Comparison of ENCODE assay signal across 18 mouse cellular contexts in the genomic region with DNA sequence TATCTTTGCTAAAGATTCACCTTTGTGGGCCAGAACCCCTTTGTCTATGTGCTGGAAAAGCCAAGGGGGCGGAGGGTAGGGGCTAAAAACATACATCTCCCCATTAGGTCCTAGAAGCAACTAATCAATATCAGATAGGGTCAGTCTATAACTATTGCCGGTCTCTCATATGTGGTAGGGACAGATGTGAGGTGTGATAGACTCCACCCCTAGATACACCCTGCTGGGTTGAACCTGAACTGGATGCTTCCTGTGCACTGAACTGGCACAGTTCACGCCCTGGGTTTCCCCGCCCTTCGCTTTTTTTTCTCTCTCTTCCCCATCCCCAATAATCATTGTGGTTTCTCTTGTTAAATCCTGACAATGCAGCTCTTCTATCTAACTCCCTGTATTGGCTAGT.
DNase-seq lines count a peak whose midpoint lies in the region; ATAC-seq and TF ChIP-seq lines count a peak whose summit lies in the region.
"Had no signal": no experiment of that assay in that cellular context is flagged by ENCODE, and none has a peak within 500 bp of the region (broad histone marks: within the 10 kb centered on the region; RNA-seq: fewer than 3 reads in every experiment).

No protein-coding gene starts in this region.

- no peaks in the 10 kb centered on the region for H3K36me3 ChIP-seq in forebrain, embryonic 10.5 days (replicated peaks)
- no peaks in the 10 kb centered on the region for H3K36me3 ChIP-seq in forebrain, embryonic 14.5 days (ENCODE audit: control insufficient read depth, insufficient read depth, low read length)
- H3K36me3 ChIP-seq in intestine, embryonic 14.5 days (ENCODE audit: control insufficient read depth, insufficient read depth, low read length): no peaks in the 10 kb centered on the region
- no peaks in the 10 kb centered on the region for H3K36me3 ChIP-seq in intestine, postnatal 0 days (ENCODE audit: control insufficient read depth, insufficient read depth)
- no peaks in the 10 kb centered on the region for H3K36me3 ChIP-seq in G1E (replicated peaks)
- no peaks in the 10 kb centered on the region for H3K36me3 ChIP-seq in neural tube, embryonic 11.5 days (ENCODE audit: control insufficient read depth, insufficient read depth, low read length)

- no peak overlapping the region for H3K9ac ChIP-seq in forebrain, embryonic 14.5 days (ENCODE audit: low read length)
- no peak overlapping the region for H3K9ac ChIP-seq in intestine, embryonic 14.5 days (ENCODE audit: low read length)
- no peak overlapping the region for H3K9ac ChIP-seq in intestine, postnatal 0 days (ENCODE audit: low read depth, low read length)
- no peak overlapping the region for H3K9ac ChIP-seq in neural tube, embryonic 11.5 days (ENCODE audit: low read length)
- H3K9ac ChIP-seq: forebrain, postnatal 0 days had no signal

- H3K4me2 ChIP-seq in forebrain, embryonic 14.5 days (ENCODE audit: low read length): no peak overlapping the region
- H3K4me2 ChIP-seq in intestine, embryonic 14.5 days (ENCODE audit: low read length): no peak overlapping the region
- H3K4me2 ChIP-seq in intestine, postnatal 0 days (replicated peaks; ENCODE audit: low read depth): no peak overlapping the region
- H3K4me2 ChIP-seq in neural tube, embryonic 11.5 days (ENCODE audit: low read depth): no peak overlapping the region

- H3K27ac ChIP-seq in forebrain, embryonic 10.5 days: peak overlapping the region; percentile 76; the same call in 1 of the 2 replicates
- no peak overlapping the region for H3K27ac ChIP-seq in forebrain, embryonic 14.5 days (ENCODE audit: low read depth, low read length)
- peak overlapping the region; percentile 76 for H3K27ac ChIP-seq in intestine, embryonic 14.5 days (ENCODE audit: low read depth)
- H3K27ac ChIP-seq in intestine, postnatal 0 days (ENCODE audit: low read depth, low read length): no peak overlapping the region
- peak overlapping the region; percentile 54 for H3K27ac ChIP-seq in neural tube, embryonic 11.5 days (ENCODE audit: low read depth, low read length)

- no peak for ATAC-seq in forebrain, embryonic 14.5 days
- ATAC-seq in intestine, embryonic 14.5 days (replicated peaks; ENCODE audit: low FRiP score, low TSS enrichment, low read depth): no peak
- ATAC-seq in intestine, postnatal 0 days: no peak
- ATAC-seq in G1E (ENCODE audit: extremely low read depth, insufficient number of reproducible peaks, low FRiP score, poor library complexity, severe bottlenecking): peak; percentile 59
- peak; percentile 54; the same call in 1 of the 2 replicates for ATAC-seq in neural tube, embryonic 11.5 days (ENCODE audit: insufficient read depth, low FRiP score, low TSS enrichment)
- ATAC-seq: CD4-positive, CD25-positive, alpha-beta regulatory T cell, adult 4 months had no signal

- H3K27me3 ChIP-seq in forebrain, embryonic 10.5 days (ENCODE audit: poor library complexity, severe bottlenecking): no peaks in the 10 kb centered on the region
- H3K27me3 ChIP-seq in forebrain, embryonic 14.5 days (replicated peaks; ENCODE audit: control insufficient read depth, insufficient read depth, low read length): no peaks in the 10 kb centered on the region
- H3K27me3 ChIP-seq in intestine, embryonic 14.5 days (replicated peaks; ENCODE audit: control insufficient read depth, insufficient read depth, low read length): no peaks in the 10 kb centered on the region
- H3K27me3 ChIP-seq in intestine, postnatal 0 days (replicated peaks; ENCODE audit: control insufficient read depth, insufficient read depth, low read length): no peaks in the 10 kb centered on the region
- no peaks in the 10 kb centered on the region for H3K27me3 ChIP-seq in G1E (ENCODE audit: insufficient read depth, low read length)
- H3K27me3 ChIP-seq in neural tube, embryonic 11.5 days (ENCODE audit: control insufficient read depth, insufficient read depth, low read length): no peaks in the 10 kb centered on the region

- H3K4me3 ChIP-seq in forebrain, embryonic 10.5 days: no peak overlapping the region
- no peak overlapping the region for H3K4me3 ChIP-seq in forebrain, embryonic 14.5 days (ENCODE audit: low read depth, low read length)
- no peak overlapping the region for H3K4me3 ChIP-seq in intestine, embryonic 14.5 days (ENCODE audit: low read depth, low read length)
- no peak overlapping the region for H3K4me3 ChIP-seq in intestine, postnatal 0 days (ENCODE audit: low read depth, low read length)
- H3K4me3 ChIP-seq in G1E (ENCODE audit: low read depth, low read length): no peak overlapping the region
- H3K4me3 ChIP-seq in neural tube, embryonic 11.5 days (ENCODE audit: low read depth, low read length): no peak overlapping the region

- peaks cover 21% of the 10 kb centered on the region for H3K4me1 ChIP-seq in forebrain, embryonic 10.5 days
- no peaks in the 10 kb centered on the region for H3K4me1 ChIP-seq in forebrain, embryonic 14.5 days (ENCODE audit: control insufficient read depth, insufficient read depth, low read length)
- H3K4me1 ChIP-seq in intestine, embryonic 14.5 days (replicated peaks; ENCODE audit: control insufficient read depth, insufficient read depth, low read length): peaks cover 17% of the 10 kb centered on the region
- no peaks in the 10 kb centered on the region for H3K4me1 ChIP-seq in intestine, postnatal 0 days (replicated peaks; ENCODE audit: control insufficient read depth, insufficient read depth, low read length)
- H3K4me1 ChIP-seq in G1E (ENCODE audit: insufficient read depth, low read depth, low read length): no peaks in the 10 kb centered on the region
- H3K4me1 ChIP-seq in neural tube, embryonic 11.5 days (ENCODE audit: control insufficient read depth, insufficient read depth, low read length): peaks cover 2% of the 10 kb centered on the region; the same call in 1 of the 2 replicates

- WGBS in forebrain, embryonic 10.5 days: 87% methylated on average over 5 of the region's 5 CpGs
- WGBS in forebrain, embryonic 14.5 days: 89% methylated on average over 5 of the region's 5 CpGs
- WGBS in intestine, embryonic 14.5 days: 69% methylated on average over 5 of the region's 5 CpGs
- 78% methylated on average over 5 of the region's 5 CpGs for WGBS in intestine, postnatal 0 days
- WGBS in neural tube, embryonic 11.5 days: 74% methylated on average over 5 of the region's 5 CpGs

- no peak for DNase-seq in forebrain, embryonic 10.5 days (ENCODE audit: extremely low spot score, low spot score)
- no peak for DNase-seq in forebrain, embryonic 14.5 days (ENCODE audit: low spot score)
- no peak for DNase-seq in intestine, embryonic 14.5 days (ENCODE audit: low spot score)
- DNase-seq in G1E (ENCODE audit: low spot score): no peak
- no peak for DNase-seq in neural tube, embryonic 11.5 days (ENCODE audit: low spot score)
- no peak for DNase-seq in frontal cortex, postnatal 36 days (ENCODE audit: low spot score in 2 of 2)
- DNase-seq in ovary, postnatal 14 days (ENCODE audit: low spot score): no peak
- DNase-seq: adrenal gland, adult 2 months; cerebellum, postnatal 14 days; forebrain, postnatal 0 days; heart, adult 18-20 months; heart, postnatal 36 days; kidney, postnatal 10 days; lung, postnatal 14 days; right cerebral cortex, adult 18-20 months; thymus, postnatal 14 days had no signal

- no peak for TF ChIP-seq CTCF in intestine, postnatal 0 days (IDR thresholded peaks at IDR 0.05; ENCODE audit: low read depth)
- no peak for TF ChIP-seq CTCF in G1E (IDR thresholded peaks at IDR 0.05; ENCODE audit: low read depth, low read length)

- no peaks in the 10 kb centered on the region for H3K9me3 ChIP-seq in forebrain, embryonic 10.5 days
- no peaks in the 10 kb centered on the region for H3K9me3 ChIP-seq in forebrain, embryonic 14.5 days (replicated peaks; ENCODE audit: control insufficient read depth, low read length)
- no peaks in the 10 kb centered on the region for H3K9me3 ChIP-seq in intestine, embryonic 14.5 days (ENCODE audit: control insufficient read depth, low read length)
- no peaks in the 10 kb centered on the region for H3K9me3 ChIP-seq in intestine, postnatal 0 days (ENCODE audit: control insufficient read depth)
- peaks cover 2% of the 10 kb centered on the region; the same call in 1 of the 2 replicates for H3K9me3 ChIP-seq in G1E (replicated peaks)
- no peaks in the 10 kb centered on the region for H3K9me3 ChIP-seq in neural tube, embryonic 11.5 days (ENCODE audit: control insufficient read depth, low read length)

Comparison
In these comparisons a context has a peak if more than half of its experiments do, and no peak if none do; other contexts are left out.
1. H3K27ac ChIP-seq: peak in forebrain, embryonic 10.5 days (single experiment), intestine, embryonic 14.5 days (single experiment) and neural tube, embryonic 11.5 days (single experiment); none in forebrain, embryonic 14.5 days (single experiment) and intestine, postnatal 0 days (single experiment).
2. ATAC-seq: peak in G1E (single experiment) and neural tube, embryonic 11.5 days (single experiment); none in forebrain, embryonic 14.5 days (single experiment), intestine, embryonic 14.5 days (single experiment) and intestine, postnatal 0 days (single experiment).